Mouse (Mus musculus) embryonic stem cell, embryonic (primary cell): ENCODE results near the gene Tdrd12.
"Not testable (repeated sequence)": the region's sequence is repeated elsewhere in the genome, so short reads cannot be mapped to it uniquely, and the experiment has no call there.

Experiments
- CTCF ChIA-PET, 4 experiments: fragments of 300-600 bp in 2 of 4; fragments of 350-600 bp in 2 of 4; sonication (Branson Sonifier 250); formaldehyde crosslinking; loops; one replicate each; lab custom pipeline; 2022; ENCODE audit warnings: inconsistent platforms in 2 of 4; lab: Charles Lee
- POLR2A ChIA-PET, 4 experiments: fragments of 300-600 bp in 2 of 4; fragments of 350-600 bp in 2 of 4; sonication (Branson Sonifier 250); formaldehyde crosslinking; loops; one replicate each; lab custom pipeline; 2022; ENCODE audit warnings: antibody characterized with exemption in 4 of 4, inconsistent platforms in 1 of 4; lab: Charles Lee

The Tdrd12 gene

DNA sequence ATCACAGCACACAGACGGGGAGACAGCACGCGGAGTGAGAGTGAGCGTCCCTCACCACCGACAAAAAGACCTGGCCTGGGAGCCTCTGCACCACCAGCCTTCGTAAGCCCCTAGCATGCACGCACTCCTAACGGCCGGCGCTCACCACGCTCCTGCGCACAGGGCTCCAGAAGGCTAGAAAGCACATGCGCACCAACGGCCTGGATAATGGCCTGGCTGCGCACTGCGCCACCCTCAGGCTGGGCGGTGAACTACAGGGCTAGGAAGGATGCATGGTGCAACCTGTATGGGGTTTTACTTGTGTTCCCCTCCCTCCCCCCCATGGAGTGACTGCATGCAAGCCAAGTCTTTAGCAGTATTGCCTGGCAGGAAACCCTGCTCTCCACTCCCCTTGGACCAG lies at the start of gene Tdrd12:
Gene Tdrd12, minus strand, starts transcription at position 184 of the 400 bp plus-strand sequence.
- CTCF ChIA-PET = interaction anchor here in 1 of 4 experiments (1.6 kb wide), 1 partner anchor 45 kb away, joined by 4 read pairs; no protein-coding TSS in a partner anchor
- POLR2A ChIA-PET = interaction anchor here in 1 of 4 experiments (0.6 to 2.1 kb wide), 4 partner anchors 8 to 109 kb away, joined by 3 to 6 read pairs (median 4); partner anchors contain the start of genes Ankrd27 and Rgs9bp

DNA sequence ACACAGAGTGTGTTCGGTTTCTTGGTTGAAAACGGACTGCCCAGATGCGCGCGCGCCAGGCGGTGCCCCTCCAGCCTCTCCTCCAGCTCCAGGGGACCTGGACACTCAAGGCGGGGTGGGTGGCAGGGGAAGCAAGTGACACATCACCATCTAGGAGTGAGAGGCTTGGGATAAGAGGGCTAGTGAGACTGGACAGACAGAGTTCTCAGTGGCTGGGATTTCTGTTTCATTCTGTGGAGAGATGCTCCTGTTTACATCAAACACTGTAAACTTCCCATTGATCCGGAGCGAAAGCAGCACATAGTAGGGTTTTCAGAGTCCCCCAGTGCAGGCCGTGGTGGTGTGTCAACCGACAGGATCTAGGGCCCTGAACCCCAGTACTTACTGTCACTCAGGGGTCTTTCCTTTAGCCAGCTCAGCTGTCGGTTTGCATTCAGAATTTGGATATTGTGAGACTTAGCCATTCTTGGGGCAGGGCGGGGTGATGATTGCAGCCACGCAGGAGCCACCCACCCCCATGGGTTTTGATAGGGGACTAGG lies 49.4 kb upstream of the Tdrd12 start:
- CTCF ChIA-PET = interaction anchor here in 2 of 4 experiments (0.6 to 4.5 kb wide), 5 partner anchors 19 to 742 kb away, joined by 3 to 12 read pairs (median 4); no protein-coding TSS in a partner anchor

DNA sequence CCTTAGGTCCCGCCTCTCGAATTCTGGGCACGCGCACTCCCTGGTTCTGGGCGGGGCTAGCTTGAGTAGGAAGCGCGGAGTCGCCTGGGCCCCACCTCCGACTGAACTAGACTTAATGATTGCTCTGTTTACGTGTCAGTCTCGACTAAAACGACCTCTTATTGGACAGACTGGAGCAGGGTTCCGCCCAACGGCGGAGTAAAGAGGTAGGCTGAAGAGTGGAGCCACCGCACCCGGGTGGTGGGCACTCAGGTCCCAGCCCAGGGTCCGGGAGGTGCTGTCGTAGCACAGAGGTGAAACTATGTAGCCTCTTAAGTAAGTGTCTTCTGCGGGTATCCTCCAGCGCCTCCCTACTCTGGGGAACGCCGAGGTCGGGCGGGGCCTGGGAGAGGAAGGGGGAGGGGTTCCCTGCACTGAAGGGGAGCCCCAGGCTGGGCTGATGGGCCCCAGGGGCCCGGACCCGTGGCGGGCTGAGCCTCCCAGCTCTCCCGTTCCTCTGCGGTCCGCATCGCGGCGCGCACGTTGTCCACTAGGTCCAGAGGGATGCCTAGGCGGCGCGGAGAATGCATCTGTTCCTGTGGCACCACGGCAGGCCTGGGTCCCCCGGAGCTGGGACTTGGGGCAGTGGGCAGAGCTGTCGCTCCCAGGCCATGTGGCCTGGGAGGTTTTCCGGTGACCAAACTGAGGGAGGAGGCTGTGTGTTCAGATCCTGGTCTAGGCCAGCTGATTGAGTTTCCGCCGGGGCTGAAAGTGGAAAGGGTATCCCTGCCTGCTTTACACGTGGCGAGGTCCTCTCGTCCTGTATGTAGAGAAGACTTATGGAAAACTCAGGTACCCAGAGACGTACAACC lies 48.7 kb upstream of the Tdrd12 start, which contains the start of gene Ankrd27:
Gene Ankrd27, plus strand, starts transcription at position 190 of the 851 bp plus-strand sequence.
- ChIA-PET POLR2A (interaction anchor here (0.6 to 7.7 kb wide), 67 partner anchors 8 to 1805 kb away, joined by 3 to 54 read pairs (median 4); partner anchors contain the start of genes Nudt19 (in 3 of the 4), Dpy19l3 (in 2 of the 4), Cebpa (in 1 of the 4) and Cep89 (in 1 of the 4)), CTCF (interaction anchor here in 3 of 4 experiments (0.7 to 4.5 kb wide), 16 partner anchors 9 to 317 kb away, joined by 3 to 16 read pairs (median 4); partner anchors contain the start of gene Rhpn2 (in 1 of the 3))

More for the DNA sequence above, 49.4 kb upstream of the Tdrd12 start:
- POLR2A ChIA-PET = interaction anchor here in 3 of 4 experiments (0.5 to 7.7 kb wide), 24 partner anchors 8 to 293 kb away, joined by 3 to 54 read pairs (median 6); partner anchors contain the start of genes Nudt19 (in 2 of the 3) and Rhpn2 (in 1 of the 3)

DNA sequence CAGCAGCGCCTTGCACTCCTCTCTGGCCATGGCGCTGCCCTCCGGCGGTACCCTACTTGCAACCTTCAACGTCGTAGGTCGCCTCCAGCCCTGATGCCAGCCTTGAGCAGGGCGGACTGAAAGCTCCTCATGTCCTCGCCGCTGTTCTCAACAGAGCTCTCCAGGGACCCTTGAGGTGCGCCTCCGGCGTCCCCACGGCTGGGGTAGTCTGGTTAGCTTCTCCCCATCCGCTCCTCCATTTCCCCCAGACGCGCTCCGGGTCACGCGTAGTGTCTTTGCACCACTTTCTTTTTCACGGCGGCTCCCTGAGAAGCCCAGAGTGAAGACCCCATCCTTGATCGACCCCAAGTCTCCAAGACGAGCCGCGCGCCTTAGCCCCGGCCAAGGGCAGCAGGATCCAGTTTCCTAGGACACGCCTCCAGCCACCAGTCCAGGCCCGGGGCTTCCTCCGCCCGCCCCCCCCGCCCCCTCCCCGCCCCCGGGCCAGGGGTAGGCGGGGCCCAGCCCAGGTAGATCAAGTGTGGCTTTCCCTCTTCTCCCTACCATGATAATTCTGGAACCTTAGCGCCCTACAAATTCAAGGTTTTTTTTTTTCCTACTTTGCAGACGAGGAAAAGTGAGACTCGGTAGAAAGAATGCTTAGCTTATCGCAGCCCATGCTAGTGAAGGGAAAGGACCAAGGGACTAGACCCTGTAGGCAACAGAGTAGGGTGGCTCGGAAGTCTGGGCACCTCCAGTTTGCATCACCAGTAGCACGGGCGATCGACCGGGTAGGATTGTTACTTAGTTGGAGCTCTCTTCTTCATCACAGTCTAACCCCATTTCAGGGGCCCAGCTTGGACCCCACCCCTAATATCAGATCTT lies 47.9 kb upstream of the Tdrd12 start, which contains the start of gene Rgs9bp:
Gene Rgs9bp, minus strand, starts transcription at position 392 of the 864 bp plus-strand sequence.
- POLR2A ChIA-PET = interaction anchor here (0.6 to 7.7 kb wide), 74 partner anchors 8 to 1806 kb away, joined by 3 to 54 read pairs (median 4); partner anchors contain the start of genes Nudt19 (in 3 of the 4), Dpy19l3 (in 2 of the 4), Cebpa (in 1 of the 4) and Cep89 (in 1 of the 4)
- CTCF ChIA-PET = interaction anchor here (0.6 to 4.5 kb wide), 25 partner anchors 10 to 320 kb away, joined by 3 to 16 read pairs (median 3); partner anchors contain the start of gene Rhpn2 (in 1 of the 4)

DNA sequence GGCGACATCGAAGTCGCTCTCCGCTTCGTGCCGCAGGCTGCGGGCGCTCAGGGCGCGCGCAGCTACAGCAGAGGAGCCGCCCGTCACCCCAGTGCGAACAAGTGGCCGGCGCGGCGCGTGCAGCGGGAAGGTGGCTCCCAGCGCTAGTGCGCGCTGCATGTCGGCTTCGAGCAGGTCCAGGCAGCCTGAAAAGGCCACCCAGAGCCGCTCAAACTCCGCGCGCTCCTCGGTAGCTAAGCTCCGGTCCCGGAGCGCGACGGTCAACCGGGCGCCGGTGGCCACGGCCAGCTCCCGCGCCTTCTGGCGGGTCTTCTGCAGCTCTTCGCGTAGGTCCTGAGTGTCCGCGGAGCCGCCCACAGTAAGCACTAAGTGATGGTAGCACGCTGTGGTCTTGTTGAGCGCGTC lies 47.2 kb upstream of the Tdrd12 start:
- CTCF ChIA-PET = interaction anchor here (0.6 to 4.5 kb wide), 17 partner anchors 9 to 320 kb away, joined by 3 to 16 read pairs (median 4); no protein-coding TSS in a partner anchor
- POLR2A ChIA-PET = interaction anchor here in 3 of 4 experiments (0.6 to 7.7 kb wide), 44 partner anchors 8 to 997 kb away, joined by 3 to 54 read pairs (median 6); partner anchors contain the start of genes Nudt19 (in 3 of the 3), Cebpa (in 1 of the 3), Cep89 (in 1 of the 3) and Chst8 (in 1 of the 3)

DNA sequence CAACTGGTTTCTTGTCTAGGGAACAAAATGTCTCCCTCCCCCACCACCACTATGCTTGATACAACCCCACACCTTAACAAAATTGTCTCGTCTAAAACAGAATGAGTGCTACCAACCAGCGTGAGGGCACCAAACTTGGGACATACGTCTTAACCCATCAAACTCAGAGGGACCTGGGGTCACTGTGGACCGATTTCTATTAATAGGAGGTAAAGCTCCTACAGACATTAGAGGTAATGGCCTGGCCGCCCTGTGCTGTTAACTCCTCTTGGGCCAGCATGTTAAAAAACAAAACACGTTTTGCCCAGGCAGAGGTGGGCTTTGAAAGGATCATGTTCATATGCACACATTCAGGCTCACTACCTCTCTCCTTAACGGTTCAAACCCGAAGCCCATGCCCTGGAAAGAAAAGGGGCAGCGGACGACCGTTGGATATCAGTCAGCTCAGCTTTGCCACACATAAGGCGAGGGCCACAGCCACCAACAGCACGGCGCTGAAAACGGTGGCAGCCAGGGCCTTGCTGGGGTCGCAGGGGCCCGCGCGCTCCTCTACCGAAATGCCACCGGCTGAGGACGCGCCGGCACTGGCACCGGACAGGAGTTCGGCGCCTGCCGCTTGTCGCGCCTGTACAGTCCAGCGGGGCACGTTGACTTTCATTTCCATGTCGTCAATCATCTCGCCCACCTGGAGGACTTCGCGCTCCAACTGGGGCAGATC lies 46.7 kb upstream of the Tdrd12 start:
- ChIA-PET CTCF (interaction anchor here (0.6 to 4.5 kb wide), 12 partner anchors 7 to 319 kb away, joined by 3 to 16 read pairs (median 4); no protein-coding TSS in a partner anchor), POLR2A (interaction anchor here in 3 of 4 experiments (0.6 to 7.7 kb wide), 32 partner anchors 9 to 996 kb away, joined by 3 to 54 read pairs (median 6); partner anchors contain the start of genes Nudt19 (in 3 of the 3), Cep89 (in 1 of the 3), Faap24 (in 1 of the 3) and Rhpn2 (in 1 of the 3))

DNA sequence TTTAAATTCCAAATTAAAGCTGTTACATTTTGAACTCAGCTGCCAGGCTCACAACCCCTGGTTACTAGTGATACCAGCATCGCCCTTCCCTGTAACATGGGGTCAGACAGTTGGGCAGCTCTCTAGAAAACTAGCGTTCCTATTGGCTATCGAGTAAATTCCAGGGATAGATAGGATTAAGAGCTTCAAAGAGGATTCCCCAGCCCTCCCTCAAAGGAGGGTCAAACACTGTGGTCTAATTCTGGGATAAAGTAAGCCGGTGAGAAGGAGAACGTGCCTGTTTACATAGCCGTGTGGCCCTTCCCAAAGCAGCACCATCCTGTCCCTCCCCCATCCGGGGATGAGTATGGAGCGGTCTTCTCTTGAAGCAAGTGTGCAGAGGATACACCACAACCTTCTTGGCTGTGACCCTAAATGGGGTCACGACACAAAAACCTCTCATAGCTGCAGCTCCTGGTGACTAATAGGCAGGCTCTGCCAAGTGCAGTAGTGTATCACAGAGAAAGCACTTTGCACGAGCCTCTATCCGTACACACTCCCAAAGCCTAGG lies 46.0 kb upstream of the Tdrd12 start:
- ChIA-PET CTCF (interaction anchor here (0.6 to 4.5 kb wide), 13 partner anchors 8 to 319 kb away, joined by 3 to 12 read pairs (median 4); partner anchors contain the start of genes Nudt19 (in 1 of the 4) and Rhpn2 (in 1 of the 4)), POLR2A (interaction anchor here in 2 of 4 experiments (0.6 to 7.7 kb wide), 15 partner anchors 9 to 249 kb away, joined by 3 to 54 read pairs (median 4); partner anchors contain the start of gene Nudt19 (in 2 of the 2))

DNA sequence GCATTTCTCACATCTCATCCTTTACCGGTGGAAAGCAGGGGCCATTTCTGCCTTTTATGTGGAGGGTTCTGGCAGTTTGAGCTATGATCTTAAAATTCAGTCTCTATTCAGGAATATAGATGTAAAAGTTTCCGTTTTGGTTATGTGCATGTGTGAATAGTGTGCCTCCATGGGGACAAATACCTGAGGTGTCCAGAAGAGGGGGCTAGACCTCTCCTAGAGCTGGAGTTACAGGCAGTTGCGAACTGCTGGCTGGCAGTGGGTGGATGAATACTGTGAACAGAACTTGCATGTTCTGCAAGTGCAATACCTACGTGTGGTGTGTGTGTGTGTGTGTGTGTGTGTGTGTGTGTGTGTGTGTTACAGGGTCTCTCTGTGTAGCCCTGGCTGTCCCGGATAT lies 45.2 kb upstream of the Tdrd12 start:
- ChIA-PET CTCF (interaction anchor here (0.5 to 2.0 kb wide), 25 partner anchors 9 to 1170 kb away, joined by 3 to 10 read pairs (median 4); partner anchors contain the start of genes Nudt19 (in 1 of the 4), Rhpn2 (in 1 of the 4) and Tdrd12 (in 1 of the 4)), POLR2A (interaction anchor here in 3 of 4 experiments (0.6 to 7.7 kb wide), 15 partner anchors 8 to 437 kb away, joined by 3 to 54 read pairs (median 4); partner anchors contain the start of gene Nudt19 (in 2 of the 3))

DNA sequence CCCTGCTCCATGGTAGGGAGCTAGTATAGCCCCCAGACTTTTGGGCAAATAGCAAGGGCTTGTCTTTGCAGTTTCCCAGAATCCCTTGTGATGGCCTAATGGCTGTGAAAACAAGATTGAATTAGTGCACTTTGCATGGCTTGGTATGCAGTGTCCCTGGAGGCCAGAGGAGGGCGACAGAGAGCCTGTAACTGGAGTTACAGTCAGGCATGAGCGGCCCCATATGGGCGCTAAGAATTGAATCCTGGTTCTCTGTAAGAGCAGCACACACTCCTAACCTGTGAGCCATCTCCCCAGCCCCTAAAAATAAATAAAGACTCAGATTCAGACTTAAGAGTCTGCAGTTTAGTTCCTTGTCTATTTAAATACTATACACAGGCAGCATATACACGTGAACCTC lies 42.3 kb upstream of the Tdrd12 start:
- POLR2A ChIA-PET = interaction anchor here in 3 of 4 experiments (0.6 to 0.9 kb wide), 4 partner anchors 11 to 489 kb away, joined by 3 to 4 read pairs (median 3); no protein-coding TSS in a partner anchor
- CTCF ChIA-PET = interaction anchor here (0.6 to 1.8 kb wide), 15 partner anchors 11 to 197 kb away, joined by 3 to 5 read pairs (median 3); partner anchors contain the start of genes Cep89 (in 1 of the 4) and Faap24 (in 1 of the 4)

DNA sequence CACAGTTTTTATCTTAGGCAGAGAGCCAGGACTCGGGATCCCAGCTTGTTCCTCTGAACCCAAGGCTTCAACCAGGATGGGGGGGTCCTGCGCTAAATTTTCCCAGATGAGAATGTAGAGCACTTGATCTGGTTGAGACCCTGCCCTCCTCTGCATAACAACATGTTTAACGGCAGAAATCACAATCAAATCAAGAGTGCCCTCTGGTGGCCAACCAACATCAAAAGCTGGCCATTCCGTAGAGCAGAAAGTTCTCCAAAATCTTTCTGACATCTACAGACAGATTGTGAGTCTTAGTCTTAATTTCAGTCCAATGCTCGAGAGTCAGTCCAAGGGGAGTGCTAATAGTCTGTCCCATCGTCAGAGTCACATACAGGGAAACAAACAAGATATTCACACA lies 33.3 kb upstream of the Tdrd12 start:
- POLR2A ChIA-PET = interaction anchor here in 1 of 4 experiments (1.3 kb wide), 1 partner anchor 13 kb away, joined by 3 read pairs; no protein-coding TSS in a partner anchor
- CTCF ChIA-PET = interaction anchor here in 1 of 4 experiments (0.6 kb wide), 1 partner anchor 1853 kb away, joined by 3 read pairs; no protein-coding TSS in a partner anchor

DNA sequence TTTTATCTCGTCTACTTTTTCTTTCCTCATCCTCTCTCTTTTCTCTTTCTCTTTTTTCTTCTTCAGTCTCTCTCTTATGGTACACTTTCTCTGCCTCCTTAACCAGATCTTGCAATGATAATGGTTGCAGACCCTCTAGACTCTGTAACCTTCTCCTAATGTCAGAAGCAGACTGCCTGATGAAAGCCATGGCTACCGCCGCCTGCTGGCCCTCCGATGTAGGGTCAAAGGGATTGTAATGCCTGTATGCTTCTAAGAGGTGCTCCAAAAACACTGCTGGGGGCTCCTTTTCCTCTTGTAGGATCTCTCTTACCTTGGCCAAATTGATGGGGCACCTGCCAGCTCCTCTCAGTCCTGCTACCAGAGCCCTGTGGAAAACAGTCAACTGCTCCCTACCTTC lies 32.2 kb upstream of the Tdrd12 start:
- CTCF ChIA-PET = interaction anchor here in 1 of 4 experiments (0.6 to 0.7 kb wide), 2 partner anchors 89 to 310 kb away, joined by 6 to 10 read pairs; no protein-coding TSS in a partner anchor
- POLR2A ChIA-PET = not testable (repeated sequence)

DNA sequence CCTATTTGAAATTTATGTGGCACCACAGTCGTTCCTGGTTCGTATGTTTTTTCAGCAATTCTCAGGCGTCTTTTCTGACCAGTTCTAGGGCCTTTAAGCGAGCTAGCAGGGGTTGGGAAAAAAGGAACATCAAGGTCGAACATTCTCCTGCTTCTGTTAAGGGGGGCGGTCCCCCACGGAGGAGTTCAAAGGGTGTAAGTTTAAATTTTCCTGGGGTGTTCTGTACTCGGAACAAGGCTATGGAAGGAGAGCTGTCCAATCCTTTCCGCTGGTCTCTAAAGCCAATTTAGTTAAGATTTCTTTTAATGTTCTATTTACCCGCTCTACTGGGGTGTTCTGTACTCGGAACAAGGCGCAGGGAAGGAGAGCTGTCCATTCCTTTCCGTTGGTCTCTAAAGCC lies 28.4 kb upstream of the Tdrd12 start:
- POLR2A ChIA-PET = interaction anchor here in 1 of 4 experiments (1.1 kb wide), 1 partner anchor 10 kb away, joined by 3 read pairs; no protein-coding TSS in a partner anchor
- CTCF ChIA-PET = interaction anchor here in 2 of 4 experiments (0.6 to 1.2 kb wide), 2 partner anchors 16 to 307 kb away, joined by 3 to 6 read pairs; no protein-coding TSS in a partner anchor

DNA sequence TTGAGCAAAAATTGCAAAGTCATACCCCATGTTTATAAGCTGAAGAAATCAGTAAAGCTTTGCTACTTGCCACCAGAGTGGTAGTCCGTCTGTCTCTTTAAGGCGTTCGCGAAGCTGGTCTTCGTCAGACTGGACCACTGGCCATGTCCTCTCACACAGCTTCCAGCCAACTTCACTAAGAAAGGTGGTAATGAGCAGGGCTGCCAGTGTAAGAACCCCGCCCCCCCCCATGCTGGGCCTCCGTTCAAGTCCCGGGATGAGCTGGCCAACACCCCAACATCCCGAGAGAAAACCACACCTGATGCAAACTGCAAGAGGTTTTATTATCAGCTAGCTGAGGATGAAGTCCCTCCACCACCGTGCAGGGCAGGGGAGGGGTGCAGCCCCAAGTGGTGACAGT lies 27.3 kb upstream of the Tdrd12 start:
- ChIA-PET CTCF (interaction anchor here in 2 of 4 experiments (0.7 to 1.0 kb wide), 2 partner anchors 17 to 69 kb away, joined by 3 read pairs; no protein-coding TSS in a partner anchor), POLR2A (interaction anchor here in 1 of 4 experiments (0.8 kb wide), 1 partner anchor 11 kb away, joined by 4 read pairs; no protein-coding TSS in a partner anchor)

DNA sequence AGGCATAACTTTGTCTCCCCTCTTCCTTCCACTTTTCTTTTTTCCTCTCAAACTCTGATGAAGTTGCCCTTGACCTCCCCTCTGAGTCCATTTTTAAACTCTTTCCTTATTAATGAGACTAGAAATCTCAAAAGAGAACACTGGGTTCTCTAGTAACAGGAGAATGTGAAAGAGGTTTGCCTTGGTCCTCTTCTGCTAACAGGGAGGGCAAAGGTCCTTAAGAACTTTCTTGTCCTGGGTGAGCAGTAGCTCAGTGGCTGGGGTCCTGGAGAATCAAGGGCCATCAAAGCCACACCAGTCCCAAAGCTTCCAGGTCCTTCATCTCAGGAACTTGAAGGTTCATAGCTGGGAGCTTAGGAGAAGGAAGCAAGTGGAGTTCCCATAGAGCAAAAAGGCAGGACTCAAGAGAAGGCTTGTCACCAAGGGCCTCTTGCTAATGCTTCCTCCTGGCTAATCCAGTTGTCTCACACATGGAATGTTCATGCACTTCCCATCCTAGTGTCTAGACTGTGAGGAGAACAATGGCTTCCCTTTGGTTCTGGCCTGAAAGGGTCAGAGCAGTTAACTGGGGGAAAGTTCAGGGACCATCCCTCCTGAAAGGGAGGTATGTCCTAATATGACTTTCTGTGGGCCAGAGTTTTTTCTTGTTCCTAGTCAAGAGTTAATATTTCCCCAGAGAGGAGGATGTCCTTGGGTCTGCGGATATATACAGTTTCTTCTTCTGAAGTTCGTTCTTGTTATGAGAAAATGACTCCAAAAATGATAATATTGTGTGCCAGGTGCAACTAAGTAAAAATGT lies 26.7 kb upstream of the Tdrd12 start:
- POLR2A ChIA-PET = interaction anchor here in 2 of 4 experiments (0.8 to 1.7 kb wide), 2 partner anchors 11 to 22 kb away, joined by 4 to 5 read pairs; partner anchors contain the start of genes Ankrd27 (in 1 of the 2) and Rgs9bp (in 1 of the 2)
- CTCF ChIA-PET = interaction anchor here in 1 of 4 experiments (1.0 kb wide), 1 partner anchor 17 kb away, joined by 3 read pairs; no protein-coding TSS in a partner anchor
